ENCODE assay signal across 19 mouse cellular contexts in genomic region chr3:138291529-138292117, GRCm38 (mm10). TPM values are rescaled to one million over a fixed set of nuclear protein-coding genes. Genes with fewer than 3 reads are reported as not detected.
"Had no signal": no experiment of that assay in that cellular context is flagged by ENCODE, and none has a peak within 500 bp of the region (broad histone marks: within the 10 kb centered on the region; RNA-seq: fewer than 3 reads in every experiment).

No protein-coding gene starts in this region.

- H3K4me2 ChIP-seq: lung, embryonic 15.5 days; midbrain, embryonic 11.5 days; midbrain, embryonic 13.5 days; midbrain, embryonic 15.5 days; neural tube, embryonic 12.5 days had no signal

- H3K27ac ChIP-seq: macrophage; midbrain, embryonic 13.5 days; midbrain, embryonic 15.5 days; neural tube, embryonic 12.5 days had no signal

- H3K9ac ChIP-seq: lung, embryonic 15.5 days; midbrain, embryonic 13.5 days; midbrain, embryonic 15.5 days; neural tube, embryonic 12.5 days had no signal

- H3K4me1 ChIP-seq: lung, embryonic 15.5 days; megakaryocyte, embryonic 14.5 days; midbrain, embryonic 13.5 days; midbrain, embryonic 15.5 days; neural tube, embryonic 12.5 days had no signal

- DNase-seq: lung, adult 2 months; lung, postnatal 14 days; lung, postnatal 36 days; right cerebral cortex, postnatal 14 days; thymus, adult 18-20 months; thymus, postnatal 14 days; thymus, postnatal 36 days had no signal

- H3K4me3 ChIP-seq: lung, embryonic 15.5 days; megakaryocyte, embryonic 14.5 days; midbrain, embryonic 13.5 days; midbrain, embryonic 15.5 days; neural tube, embryonic 12.5 days had no signal

- ATAC-seq: lung, postnatal 0 days; midbrain, embryonic 13.5 days; midbrain, embryonic 15.5 days had no signal

- H3K27me3 ChIP-seq: lung, embryonic 15.5 days; megakaryocyte, embryonic 14.5 days; midbrain, embryonic 13.5 days; midbrain, embryonic 15.5 days; neural tube, embryonic 12.5 days had no signal

- H3K9me3 ChIP-seq: lung, embryonic 15.5 days; midbrain, embryonic 13.5 days; midbrain, embryonic 15.5 days; neural tube, embryonic 12.5 days had no signal

- H3K36me3 ChIP-seq: midbrain, embryonic 13.5 days; midbrain, embryonic 15.5 days; neural tube, embryonic 12.5 days had no signal

RNA-seq across cellular contexts. Expression of gene Adh6a, which starts 21.5 kb away (rescaled TPM):
- polyA plus RNA-seq: macrophage; midbrain, embryonic 11.5 days; midbrain, embryonic 13.5 days; midbrain, embryonic 15.5 days; midbrain, postnatal 0 days; neural tube, embryonic 12.5 days; neural tube, embryonic 14.5 days; spleen, adult 2 months; stomach, embryonic 14.5 days had no signal

RNA-seq across cellular contexts. Expression of gene Adh1, which starts 30.8 kb away (rescaled TPM):
- polyA plus RNA-seq: macrophage had no signal

RNA-seq across cellular contexts. Expression of gene Adh6b, which starts 50.0 kb away (rescaled TPM):
- polyA plus RNA-seq: lung, adult 2 months; macrophage; midbrain, embryonic 15.5 days; neural tube, embryonic 14.5 days; spleen, adult 2 months; stomach, embryonic 14.5 days had no signal
